Mouse (Mus musculus): ENCODE data around the gene Wbp11. TPM values are rescaled to one million over a fixed set of nuclear protein-coding genes. Genes with fewer than 3 reads are reported as not detected.

The Wbp11 gene
- total RNA-seq, 2 experiments from 2014 or later: 40.9 to 118 TPM

DNA sequence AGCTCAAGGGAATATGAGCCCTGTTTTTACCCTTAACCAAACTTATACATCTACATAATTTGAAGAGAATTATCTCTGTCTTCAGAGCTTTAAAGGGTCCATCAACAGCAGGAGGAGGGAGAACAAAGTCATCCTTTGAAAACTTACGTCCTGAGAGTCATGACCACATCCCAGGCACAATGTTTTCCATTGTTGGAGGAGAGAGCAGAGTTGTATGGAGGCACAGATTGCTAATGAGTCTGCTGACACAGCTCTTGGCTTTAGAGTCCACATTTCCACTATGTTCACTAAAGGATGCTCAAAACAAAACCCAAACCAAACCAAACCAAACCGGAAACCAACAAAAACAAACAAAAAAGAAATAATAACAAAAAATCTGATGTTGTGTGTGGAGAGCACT lies 16.9 kb upstream of the Wbp11 start:
- ATAC-seq (replicated peaks; ENCODE audit: poor library complexity): no peak

- ATAC-seq (replicated peaks; ENCODE audit: poor library complexity): no peak
Observed at GRCm38 (mm10) chr6:136837323-136837722, 9.3 kb upstream of the Wbp11 start.

GRCm38 (mm10) chr6:136835352-136835751 lies 7.3 kb upstream of the Wbp11 start, which contains the start of gene Smco3:
Gene Smco3 (minus strand): TSS chr6:136835452.
- ATAC-seq (replicated peaks; ENCODE audit: poor library complexity): no peak

GRCm38 (mm10) chr6:136831712-136832111 lies 3.7 kb upstream of the Wbp11 start:
- ATAC-seq (replicated peaks; ENCODE audit: poor library complexity): peak; percentile 21; the same call in 1 of the 2 replicates

GRCm38 (mm10) chr6:136828681-136829080 lies 648 bp upstream of the Wbp11 start:
- ATAC-seq (replicated peaks; ENCODE audit: poor library complexity): no peak

- peak; percentile 15 for ATAC-seq (replicated peaks; ENCODE audit: poor library complexity)
Observed at GRCm38 (mm10) chr6:136827516-136827880, 535 bp downstream of the Wbp11 start, which contains the start of gene BC049715. Gene BC049715 (plus strand): TSS chr6:136827626.

- ATAC-seq (replicated peaks; ENCODE audit: poor library complexity): no peak
Observed at GRCm38 (mm10) chr6:136827116-136827515, 917 bp downstream of the Wbp11 start.

DNA sequence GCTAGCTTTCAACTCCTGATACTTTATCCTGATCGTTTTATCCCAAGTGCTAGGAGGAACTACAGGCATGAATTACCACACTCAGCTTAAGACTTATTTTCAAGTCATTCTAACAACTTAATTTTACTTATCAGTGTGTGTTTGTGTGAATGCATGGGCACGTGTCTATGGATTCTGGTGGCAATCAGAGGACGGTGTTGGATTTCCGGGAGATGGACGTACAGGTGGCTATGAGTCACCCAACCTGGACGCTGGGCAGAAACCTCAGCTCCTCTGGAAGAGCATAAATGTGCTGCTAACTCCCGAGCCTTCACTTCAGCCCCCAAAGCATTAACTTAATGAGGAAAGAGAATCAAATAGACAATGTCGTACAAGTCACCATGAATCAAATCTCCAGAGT lies 3.0 kb downstream of the Wbp11 start:
- no peak for ATAC-seq (replicated peaks; ENCODE audit: poor library complexity)

- ATAC-seq (replicated peaks; ENCODE audit: poor library complexity): no peak
Observed at GRCm38 (mm10) chr6:136821086-136821485, 6.9 kb downstream of the Wbp11 start.

GRCm38 (mm10) chr6:136820381-136820780 lies 7.7 kb downstream of the Wbp11 start:
- 0 out of 2 replicates have a peak, but pooled peaks have one; percentile 20 for ATAC-seq (replicated peaks; ENCODE audit: poor library complexity)

- no peak for ATAC-seq (replicated peaks; ENCODE audit: poor library complexity)
Observed at GRCm38 (mm10) chr6:136817549-136817948, 10.5 kb downstream of the Wbp11 start.

GRCm38 (mm10) chr6:136816826-136817225 lies 11.2 kb downstream of the Wbp11 start:
- no peak for ATAC-seq (replicated peaks; ENCODE audit: poor library complexity)

- ATAC-seq (replicated peaks; ENCODE audit: poor library complexity): no peak
Observed at GRCm38 (mm10) chr6:136815381-136815780, 12.7 kb downstream of the Wbp11 start.

GRCm38 (mm10) chr6:136813117-136813516 lies 14.9 kb downstream of the Wbp11 start:
- ATAC-seq (replicated peaks; ENCODE audit: poor library complexity): no peak

DNA sequence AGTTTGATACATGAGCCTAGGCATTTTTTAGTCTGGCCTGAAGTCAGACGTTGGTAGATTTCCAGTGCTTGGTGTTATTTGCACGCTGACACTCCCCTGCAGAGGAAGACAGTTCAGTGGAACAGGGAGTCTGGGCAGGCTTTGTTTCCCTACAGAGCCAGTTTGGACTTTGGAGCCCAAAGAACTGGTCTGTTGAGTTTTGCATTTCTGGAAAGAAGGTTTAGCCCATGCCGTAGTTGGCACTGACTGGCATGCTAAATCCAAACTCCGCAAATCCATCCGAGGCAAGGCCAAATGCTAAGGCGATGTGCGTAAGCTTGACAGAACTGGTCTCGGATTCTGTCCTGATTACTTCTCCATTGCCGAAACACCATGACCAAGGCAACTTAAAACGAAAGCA lies 16.8 kb downstream of the Wbp11 start:
- ATAC-seq (replicated peaks; ENCODE audit: poor library complexity): no peak

DNA sequence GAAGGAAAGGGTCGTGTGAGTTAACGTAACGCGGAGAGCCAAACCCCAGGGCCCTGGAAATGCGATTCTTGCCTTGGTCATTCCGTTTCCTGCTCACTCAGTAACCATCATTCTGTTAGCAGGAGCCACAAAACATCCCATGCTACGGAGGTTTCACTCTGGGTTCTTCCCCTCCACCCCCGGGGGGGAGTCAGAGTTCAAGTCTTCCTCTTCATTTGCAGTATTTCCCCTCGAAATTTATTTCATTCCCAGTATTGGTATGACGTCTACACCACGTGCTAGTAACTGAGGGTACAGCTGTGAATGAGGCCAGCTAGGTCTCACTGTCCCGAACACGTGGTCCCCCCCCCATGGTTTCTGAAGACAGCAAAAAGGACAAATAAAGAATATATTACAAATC lies 18.4 kb downstream of the Wbp11 start:
- no peak for ATAC-seq (replicated peaks; ENCODE audit: poor library complexity)

DNA sequence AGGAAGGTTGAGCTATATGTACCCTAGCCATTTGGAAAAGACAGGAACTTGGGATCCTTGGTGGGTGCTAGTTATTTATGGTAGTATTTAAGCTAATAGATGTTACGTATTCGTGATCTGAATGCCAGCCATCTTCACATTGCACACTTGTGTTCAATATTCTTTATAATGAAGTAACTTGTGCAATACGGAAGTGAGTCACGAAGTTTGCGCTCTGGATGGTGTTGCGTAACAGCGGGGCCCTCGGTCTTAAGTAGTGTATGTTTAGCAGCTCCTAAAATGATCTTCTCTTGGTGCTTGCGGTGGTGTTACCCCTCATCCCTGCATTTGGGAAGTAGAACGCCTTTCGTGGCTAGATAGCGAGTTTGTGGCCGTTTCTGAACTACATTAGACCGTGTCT lies 19.0 kb downstream of the Wbp11 start:
- peak; percentile 33 for ATAC-seq (replicated peaks; ENCODE audit: poor library complexity)

- ATAC-seq (replicated peaks; ENCODE audit: poor library complexity): peak; percentile 15
Observed at GRCm38 (mm10) chr6:136808631-136809046, 19.4 kb downstream of the Wbp11 start.

DNA sequence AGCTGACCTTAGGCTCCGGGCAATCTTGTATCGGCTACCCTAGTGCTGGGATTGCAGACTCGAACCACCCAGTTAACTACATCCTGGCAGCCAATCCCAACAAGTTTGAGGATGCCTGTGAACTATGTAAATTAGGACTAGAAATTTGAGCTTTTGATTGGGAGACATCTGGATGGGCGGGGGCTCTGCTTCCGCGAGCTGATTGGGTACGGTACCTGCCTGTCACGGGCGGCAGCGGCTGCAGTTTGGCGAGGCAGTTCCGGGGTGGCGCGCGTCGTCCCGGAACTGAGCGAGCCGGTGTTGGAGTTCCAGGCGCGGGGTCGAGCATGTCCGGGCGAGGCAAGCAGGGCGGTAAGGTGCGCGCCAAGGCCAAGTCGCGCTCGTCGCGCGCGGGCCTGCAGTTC lies 20.0 kb downstream of the Wbp11 start, which contains the start of gene H2afj:
Gene H2afj (plus strand): TSS at position 231 of the 404 bp plus-strand sequence.
- peak; percentile 49 for ATAC-seq (replicated peaks; ENCODE audit: poor library complexity)

DNA sequence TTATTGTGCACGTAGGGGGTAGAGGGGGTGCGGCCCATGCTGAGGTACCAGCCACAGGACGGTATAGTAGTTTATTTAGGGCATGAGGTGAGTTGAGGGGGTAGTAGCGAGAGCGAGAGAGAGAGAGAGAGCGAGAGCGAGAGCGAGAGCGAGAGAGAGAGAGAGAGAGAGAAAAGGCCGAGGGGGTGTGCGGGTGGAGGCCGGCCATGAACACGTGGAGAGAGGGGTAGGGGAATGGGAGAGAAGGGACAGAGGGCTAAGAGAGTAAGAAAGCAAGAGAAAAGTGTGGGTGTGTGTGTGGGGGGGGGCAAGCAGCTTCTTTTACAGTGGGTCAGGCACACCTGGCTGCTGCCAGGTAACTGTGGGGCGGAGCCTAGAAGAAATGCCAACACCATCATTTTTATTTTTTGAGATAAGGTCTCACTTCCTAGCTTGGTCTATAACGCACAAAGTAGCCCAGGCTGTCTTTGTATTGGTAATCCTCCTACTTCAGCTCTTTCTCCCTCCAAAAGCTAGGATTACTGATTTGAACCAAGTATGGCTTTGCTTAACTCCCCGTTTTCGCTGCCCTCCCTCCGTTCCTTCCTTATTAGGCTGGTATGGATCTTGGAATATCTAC lies 20.5 kb downstream of the Wbp11 start:
- ATAC-seq (replicated peaks; ENCODE audit: poor library complexity): no peak

DNA sequence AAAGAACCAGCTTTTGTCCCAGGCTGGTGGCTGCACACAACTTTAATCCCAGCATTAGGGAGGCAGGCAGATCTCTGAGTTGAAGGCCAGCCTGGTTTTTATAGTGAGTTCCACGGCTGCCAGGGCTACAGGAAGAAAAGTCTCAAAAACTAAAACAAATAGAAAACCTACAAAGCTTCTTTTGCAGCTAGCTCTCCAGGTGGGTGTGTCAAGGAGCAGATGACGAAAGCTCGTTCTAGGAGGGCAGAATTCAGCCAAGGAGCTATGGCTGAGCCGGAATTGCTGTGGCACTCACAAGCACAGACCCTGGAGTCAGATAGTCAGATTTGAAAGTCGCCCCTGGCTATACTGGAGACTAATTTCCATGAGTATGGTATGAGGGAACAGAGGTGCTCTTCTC lies 21.2 kb downstream of the Wbp11 start:
- no peak for ATAC-seq (replicated peaks; ENCODE audit: poor library complexity)

- no peak for ATAC-seq (replicated peaks; ENCODE audit: poor library complexity)
Observed at GRCm38 (mm10) chr6:136805409-136805775, 22.6 kb downstream of the Wbp11 start.

Measured in megakaryocyte progenitor cell, adult 5-6 weeks (primary cell).